Mouse (Mus musculus) ES-E14 (cell line): ENCODE results near the gene Gmpr2. TPM values are rescaled to one million over a fixed set of nuclear protein-coding genes. Genes with fewer than 3 reads are reported as not detected.

Experiments
- DNase-seq: peaks from one replicate; pipeline ENCODE4 v3.0.0-alpha.2; 2013; ENCODE audit warnings: low read depth, low spot score
- H3K27ac ChIP-seq: 2 replicates; pipeline ENCODE4 v1.5.1; 2012; ENCODE audit warnings: low read depth, mild to moderate bottlenecking, low read length, moderate library complexity, mixed read lengths; ENCODE audit not compliant: poor library complexity, insufficient read depth, severe bottlenecking
- H3K36me3 ChIP-seq: 2 replicates; pipeline ENCODE4 v1.6.1; 2012; ENCODE audit warnings: mild to moderate bottlenecking, low read length, moderate library complexity, mixed read lengths; ENCODE audit not compliant: control insufficient read depth, poor library complexity, insufficient read depth, severe bottlenecking
- H3K4me1 ChIP-seq, 2 experiments: fragments of 150-350 bp in 1 of 2; sonication (generic) in 1 of 2; 2 replicates each; pipeline ENCODE4 v1.6.1; 2012; ENCODE audit warnings: low read length in 2 of 2, mild to moderate bottlenecking in 1 of 2, mixed read lengths in 1 of 2; ENCODE audit not compliant: control insufficient read depth in 2 of 2, insufficient read depth in 2 of 2, poor library complexity in 1 of 2
- H3K4me3 ChIP-seq, 2 experiments: fragments of 150-350 bp in 1 of 2; sonication (generic) in 1 of 2; 2 replicates each; pipeline ENCODE4 v1.5.1; 2012; ENCODE audit warnings: low read length in 2 of 2, low read depth in 1 of 2, mild to moderate bottlenecking in 1 of 2, mixed read lengths in 1 of 2; ENCODE audit not compliant: insufficient read depth in 1 of 2, poor library complexity in 1 of 2, severe bottlenecking in 1 of 2
- H3K9ac ChIP-seq: 2 replicates; pipeline ENCODE4 v1.6.1; 2012; ENCODE audit warnings: low read depth, mild to moderate bottlenecking, low read length, mixed read lengths; ENCODE audit not compliant: poor library complexity, insufficient read depth, severe bottlenecking
- H3K9me3 ChIP-seq: fragments of 150-350 bp; sonication (generic); 2 replicates; pipeline ENCODE4 v1.6.1; 2012; ENCODE audit warnings: low read depth, mild to moderate bottlenecking, low read length; ENCODE audit not compliant: control insufficient read depth, insufficient read depth
- CHD2 ChIP-seq: IDR thresholded peaks from 2 replicates; pipeline ENCODE4 v1.6.1; 2014; ENCODE audit warnings: mild to moderate bottlenecking, low read depth, low read length, inconsistent platforms
- HCFC1 ChIP-seq: IDR thresholded peaks from 2 replicates; pipeline ENCODE4 v1.6.1; 2012; ENCODE audit warnings: low read length, inconsistent platforms, borderline replicate concordance; ENCODE audit not compliant: insufficient read depth
- MAFK ChIP-seq: IDR thresholded peaks from 2 replicates; pipeline ENCODE4 v1.6.1; 2014; ENCODE audit warnings: mild to moderate bottlenecking, low read depth, low read length, inconsistent platforms; ENCODE audit not compliant: insufficient read depth
- ZC3H11A ChIP-seq: IDR thresholded peaks from 2 replicates; pipeline ENCODE4 v1.6.1; 2012; ENCODE audit warnings: low read depth, mild to moderate bottlenecking, inconsistent platforms, low read length, borderline replicate concordance
- ZNF384 ChIP-seq: IDR thresholded peaks from 2 replicates; pipeline ENCODE4 v1.6.1; 2012; ENCODE audit warnings: low read depth, low read length, inconsistent platforms
- in situ Hi-C, 2 experiments: fragments of 600-800 bp; cut with MboI; formaldehyde crosslinking; loops; one replicate each; pipeline ENCODE4 v1.15.1; 2025; ENCODE audit warnings: low sequenced_read_pairs in 2 of 2, inconsistent platforms in 1 of 2; ENCODE audit not compliant: unreplicated experiment in 2 of 2
- total RNA-seq: library from RNA; depleted of rRNA; stranded (reverse); fragments of 300-350 nt; gene quantifications from 2 replicates; pipeline ENCODE4 v1.2.3, GENCODE M21; 2012

Gene Gmpr2
- total RNA-seq, 1 experiment: 15.3 TPM

GRCm38 (mm10) chr14:55635523-55636007, 36.2 kb upstream of the Gmpr2 start, which contains the start of gene Ipo4:
TSS of gene Ipo4 (minus strand) at chr14:55635957.
- peak; percentile 81 for DNase-seq
- H3K4me1 ChIP-seq: peaks cover 2 to 6% of the 10 kb centered on the region in 2 experiments; a peak in 1 of 4 replicates
- no peaks in the 10 kb centered on the region for H3K9me3 ChIP-seq
- H3K27ac ChIP-seq: no peak within 1 kb of the TSS
- in situ Hi-C loops: no loop called here
- peak within 1 kb of the TSS; percentile 83 for H3K9ac ChIP-seq
- H3K36me3 ChIP-seq: peaks cover 49% of the 10 kb centered on the region
- TF ChIP-seq MAFK: no peak
- TF ChIP-seq HCFC1: peak; percentile 66; the same call in 1 of the 2 replicates
- peak within 1 kb of the TSS; percentile 77 to 81 for H3K4me3 ChIP-seq

GRCm38 (mm10) chr14:55637795-55638194, 33.9 kb upstream of the Gmpr2 start, which contains the start of gene Gm49378:
TSS of gene Gm49378 (minus strand) at chr14:55637895.
- in situ Hi-C loops: no loop called here
- Histone ChIP-seq H3K9me3 (no peaks in the 10 kb centered on the region), H3K4me1 (peaks cover 2 to 6% of the 10 kb centered on the region in 2 experiments; a peak in 1 of 4 replicates), H3K4me3 (no peak within 1 kb of the TSS), H3K9ac (no peak within 1 kb of the TSS), H3K36me3 (peaks cover 35% of the 10 kb centered on the region), H3K27ac (no peak within 1 kb of the TSS)
- no peak for DNase-seq
- TF ChIP-seq ZC3H11A (no peak), MAFK (no peak), CHD2 (no peak), HCFC1 (no peak), ZNF384 (no peak)

DNA sequence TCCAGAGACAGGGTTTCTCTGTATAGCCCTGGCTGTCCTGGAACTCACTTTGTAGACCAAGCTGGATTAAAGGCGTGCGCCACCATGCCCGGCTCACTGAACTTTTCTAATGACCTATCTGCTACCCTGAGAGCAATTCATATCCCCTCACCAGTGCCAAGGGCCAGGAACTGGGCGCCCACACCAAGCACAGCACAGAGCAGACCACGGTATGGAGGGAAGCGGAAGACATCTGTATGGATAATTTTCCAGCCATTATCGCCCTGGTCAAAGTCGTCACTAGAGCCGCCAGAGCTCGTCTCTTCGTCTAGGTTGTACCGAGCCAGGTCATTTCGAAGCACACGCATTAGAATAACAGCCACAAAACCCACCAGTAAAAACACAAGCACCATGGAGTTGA, 30.9 kb upstream of the Gmpr2 start:
- in situ Hi-C loops: no loop called here
- Histone ChIP-seq H3K9me3 (no peaks in the 10 kb centered on the region), H3K27ac (no peak overlapping the region), H3K4me3 (no peak overlapping the region), H3K36me3 (peaks cover 19% of the 10 kb centered on the region), H3K4me1 (peaks cover 3 to 5% of the 10 kb centered on the region in 2 experiments; a peak in 1 of 4 replicates), H3K9ac (no peak overlapping the region)
- TF ChIP-seq CHD2 (no peak), ZNF384 (no peak), HCFC1 (no peak), ZC3H11A (no peak), MAFK (no peak)
- DNase-seq: no peak

DNA sequence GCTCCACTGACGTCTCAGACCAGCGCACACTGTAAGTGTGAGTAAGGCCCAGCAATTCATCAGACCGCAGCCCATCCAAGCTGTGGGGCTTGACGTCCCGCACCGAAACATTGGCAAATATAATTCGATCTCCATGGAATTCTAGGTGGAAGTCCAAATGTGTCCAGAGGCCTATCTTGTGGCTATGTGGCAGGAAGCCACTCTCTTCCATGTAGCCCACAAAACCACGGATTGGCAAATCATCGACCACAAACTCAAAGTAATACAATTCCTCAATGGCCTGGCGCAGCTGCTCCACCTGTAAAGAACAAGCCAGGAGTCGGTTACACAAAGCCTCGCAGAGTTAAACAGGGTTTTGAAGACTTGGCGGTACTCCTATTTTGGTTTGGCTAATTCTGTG, 30.4 kb upstream of the Gmpr2 start:
- H3K4me3 ChIP-seq: no peak overlapping the region
- no peak overlapping the region for H3K27ac ChIP-seq
- DNase-seq: no peak
- peaks cover 3 to 4% of the 10 kb centered on the region in 2 experiments; a peak in 1 of 4 replicates for H3K4me1 ChIP-seq
- peaks cover 19% of the 10 kb centered on the region for H3K36me3 ChIP-seq
- H3K9ac ChIP-seq: no peak overlapping the region
- H3K9me3 ChIP-seq: no peaks in the 10 kb centered on the region
- in situ Hi-C loops: no loop called here
- TF ChIP-seq CHD2 (no peak), MAFK (no peak), ZNF384 (no peak), HCFC1 (no peak), ZC3H11A (no peak)

GRCm38 (mm10) chr14:55642679-55643059, 29.1 kb upstream of the Gmpr2 start:
- Histone ChIP-seq H3K9ac (peak overlapping the region; percentile 84), H3K4me1 (peaks cover 3 to 6% of the 10 kb centered on the region in 2 experiments; a peak in 1 of 4 replicates), H3K36me3 (peaks cover 19% of the 10 kb centered on the region), H3K27ac (no peak overlapping the region), H3K9me3 (no peaks in the 10 kb centered on the region), H3K4me3 (peak overlapping the region; percentile 92 to 95)
- TF ChIP-seq CHD2: no peak
- TF ChIP-seq HCFC1: no peak; the same call in 1 of the 2 replicates
- TF ChIP-seq MAFK: no peak
- no peak for TF ChIP-seq ZNF384
- no peak for TF ChIP-seq ZC3H11A
- in situ Hi-C loops: no loop called here
- no peak for DNase-seq
